Mouse (Mus musculus) kidney, embryonic 16.5 days (tissue): ENCODE results near the gene Acsl6. TPM values are rescaled to one million over a fixed set of nuclear protein-coding genes. Genes with fewer than 3 reads are reported as not detected.

Experiments
- ATAC-seq: fragments of 200-750 bp; cut with Nextera tagmentation; 2 replicates; pipeline ENCODE4 v1.8.0; 2017; ENCODE audit warnings: moderate TSS enrichment; ENCODE audit not compliant: low FRiP score, low TSS enrichment
- H3K27ac ChIP-seq: fragments of 300-500 bp; sonication (generic); 2 replicates; pipeline ENCODE4 v1.5.1; 2014; ENCODE audit warnings: low read length
- H3K27me3 ChIP-seq: fragments of 300-500 bp; sonication (generic); 2 replicates; pipeline ENCODE4 v1.6.1; 2014; ENCODE audit warnings: low read length, control low read depth, mixed read lengths; ENCODE audit not compliant: insufficient read depth
- H3K36me3 ChIP-seq: fragments of 300-500 bp; sonication (generic); 2 replicates; pipeline ENCODE4 v1.6.1; 2014; ENCODE audit warnings: low read length, control low read depth, mixed read lengths; ENCODE audit not compliant: insufficient read depth
- H3K4me1 ChIP-seq: fragments of 300-500 bp; sonication (generic); 2 replicates; pipeline ENCODE4 v1.6.1; 2014; ENCODE audit warnings: low read length, control low read depth, mixed read lengths; ENCODE audit not compliant: insufficient read depth
- H3K4me2 ChIP-seq: fragments of 300-500 bp; sonication (generic); replicated peaks from 2 replicates; pipeline ENCODE4 v1.6.1; 2014; ENCODE audit warnings: low read depth, low read length
- H3K4me3 ChIP-seq: fragments of 300-500 bp; sonication (generic); 2 replicates; pipeline ENCODE4 v1.5.1; 2014; ENCODE audit warnings: mild to moderate bottlenecking, low read length
- H3K9ac ChIP-seq: fragments of 300-500 bp; sonication (generic); replicated peaks from 2 replicates; pipeline ENCODE4 v1.6.1; 2014; ENCODE audit warnings: low read length
- H3K9me3 ChIP-seq: fragments of 300-500 bp; sonication (generic); 2 replicates; pipeline ENCODE4 v1.6.1; 2016; ENCODE audit warnings: low read length, control low read depth
- WGBS: fragments of 180-500 bp; shearing (Covaris S2); extraction: QIAGEN DNeasy Blood & Tissue Kit; methylation state at CpG from one replicate; pipeline ENCODE4 v1.1.7; 2014; 5-methylcytosine and 5-hydroxymethylcytosine counted together
- polyA plus RNA-seq: library from polyadenylated mRNA; unstranded; fragments of >200 nt; fragmentation: Nextera tagmentation; extraction: Ambion mirVana; gene quantifications from 2 replicates; pipeline ENCODE4 v1.2.1, GENCODE M21; 2015

The Acsl6 gene
- polyA plus RNA-seq, 1 experiment from 2014 or later: 0.96 TPM

GRCm38 (mm10) chr11:54304471-54304873 lies 874 bp downstream of the Acsl6 start:
- Histone ChIP-seq H3K27ac (no peak overlapping the region), H3K27me3 (peaks cover 4% of the 10 kb centered on the region; the same call in 1 of the 2 replicates), H3K4me1 (peaks cover 8% of the 10 kb centered on the region), H3K4me3 (peak overlapping the region; percentile 56), H3K4me2 (peak overlapping the region; percentile 92), H3K36me3 (no peaks in the 10 kb centered on the region), H3K9ac (peak overlapping the region; percentile 51), H3K9me3 (no peaks in the 10 kb centered on the region)
- ATAC-seq: no peak
- 7% methylated on average over 6 of the region's 7 CpGs for WGBS

- Histone ChIP-seq H3K4me1 (peaks cover 8% of the 10 kb centered on the region), H3K4me2 (no peak overlapping the region), H3K4me3 (no peak overlapping the region), H3K9ac (no peak overlapping the region), H3K9me3 (no peaks in the 10 kb centered on the region), H3K27me3 (peaks cover 4% of the 10 kb centered on the region; the same call in 1 of the 2 replicates), H3K27ac (no peak overlapping the region), H3K36me3 (no peaks in the 10 kb centered on the region)
- ATAC-seq: no peak
- 82% methylated on average over 3 of the region's 3 CpGs for WGBS
Measured at GRCm38 (mm10) chr11:54305331-54305730, 1.7 kb downstream of the Acsl6 start.

GRCm38 (mm10) chr11:54307139-54307816 lies 3.7 kb downstream of the Acsl6 start:
- WGBS: 72% methylated on average over 7 of the region's 7 CpGs
- Histone ChIP-seq H3K9ac (no peak overlapping the region), H3K4me2 (no peak overlapping the region), H3K4me1 (peaks cover 8% of the 10 kb centered on the region), H3K27me3 (peaks cover 4% of the 10 kb centered on the region; the same call in 1 of the 2 replicates), H3K4me3 (no peak overlapping the region), H3K9me3 (no peaks in the 10 kb centered on the region), H3K36me3 (no peaks in the 10 kb centered on the region), H3K27ac (no peak overlapping the region)
- ATAC-seq: 0 out of 2 replicates have a peak, but pooled peaks have one; percentile 35

- H3K4me2 ChIP-seq: no peak overlapping the region
- H3K4me1 ChIP-seq: no peaks in the 10 kb centered on the region
- 60% methylated on average over 2 of the region's 2 CpGs for WGBS
- no peaks in the 10 kb centered on the region for H3K36me3 ChIP-seq
- H3K9me3 ChIP-seq: no peaks in the 10 kb centered on the region
- no peaks in the 10 kb centered on the region for H3K27me3 ChIP-seq
- no peak for ATAC-seq
- H3K4me3 ChIP-seq: no peak overlapping the region
- no peak overlapping the region for H3K9ac ChIP-seq
- no peak overlapping the region for H3K27ac ChIP-seq
Measured at GRCm38 (mm10) chr11:54310588-54310987, 7.0 kb downstream of the Acsl6 start.

GRCm38 (mm10) chr11:54312021-54312420 lies 8.4 kb downstream of the Acsl6 start:
- ATAC-seq: no peak
- Histone ChIP-seq H3K27ac (no peak overlapping the region), H3K36me3 (no peaks in the 10 kb centered on the region), H3K4me2 (no peak overlapping the region), H3K9me3 (no peaks in the 10 kb centered on the region), H3K27me3 (no peaks in the 10 kb centered on the region), H3K4me3 (no peak overlapping the region), H3K4me1 (no peaks in the 10 kb centered on the region), H3K9ac (no peak overlapping the region)
- WGBS: 20% methylated on average over 5 of the region's 5 CpGs

- no peak overlapping the region for H3K4me2 ChIP-seq
- no peak overlapping the region for H3K4me3 ChIP-seq
- H3K4me1 ChIP-seq: no peaks in the 10 kb centered on the region
- no peaks in the 10 kb centered on the region for H3K27me3 ChIP-seq
- no peak overlapping the region for H3K27ac ChIP-seq
- ATAC-seq: no peak
- no peaks in the 10 kb centered on the region for H3K9me3 ChIP-seq
- H3K9ac ChIP-seq: no peak overlapping the region
- WGBS: 27% methylated on average over 1 of the region's 1 CpGs
- no peaks in the 10 kb centered on the region for H3K36me3 ChIP-seq
Measured at GRCm38 (mm10) chr11:54312603-54313002, 9.0 kb downstream of the Acsl6 start.

- Histone ChIP-seq H3K4me1 (no peaks in the 10 kb centered on the region), H3K27me3 (no peaks in the 10 kb centered on the region), H3K9me3 (no peaks in the 10 kb centered on the region), H3K9ac (no peak overlapping the region), H3K36me3 (no peaks in the 10 kb centered on the region), H3K27ac (no peak overlapping the region), H3K4me3 (no peak overlapping the region), H3K4me2 (no peak overlapping the region)
- peak; percentile 61; the same call in 1 of the 2 replicates for ATAC-seq
- 57% methylated on average over 7 of the region's 7 CpGs for WGBS
Measured at GRCm38 (mm10) chr11:54313391-54314360, 10.1 kb downstream of the Acsl6 start.

- ATAC-seq: peak; percentile 54; the same call in 1 of the 2 replicates
- 21% methylated on average over 3 of the region's 3 CpGs for WGBS
Measured at GRCm38 (mm10) chr11:54314740-54315139, 11.1 kb downstream of the Acsl6 start.

GRCm38 (mm10) chr11:54315336-54315735 lies 11.7 kb downstream of the Acsl6 start:
- WGBS: 85% methylated on average over 5 of the region's 5 CpGs
- H3K9me3 ChIP-seq: no peaks in the 10 kb centered on the region
- no peaks in the 10 kb centered on the region for H3K27me3 ChIP-seq
- no peaks in the 10 kb centered on the region for H3K36me3 ChIP-seq
- H3K4me3 ChIP-seq: no peak overlapping the region
- ATAC-seq: no peak
- H3K9ac ChIP-seq: no peak overlapping the region
- H3K27ac ChIP-seq: no peak overlapping the region
- H3K4me2 ChIP-seq: no peak overlapping the region
- H3K4me1 ChIP-seq: no peaks in the 10 kb centered on the region

More at GRCm38 (mm10) chr11:54314740-54315139, 11.1 kb downstream of the Acsl6 start:
- no peak overlapping the region for H3K4me3 ChIP-seq
- no peak overlapping the region for H3K4me2 ChIP-seq
- H3K27me3 ChIP-seq: no peaks in the 10 kb centered on the region
- no peak overlapping the region for H3K9ac ChIP-seq
- no peaks in the 10 kb centered on the region for H3K4me1 ChIP-seq
- no peaks in the 10 kb centered on the region for H3K36me3 ChIP-seq
- no peaks in the 10 kb centered on the region for H3K9me3 ChIP-seq
- no peak overlapping the region for H3K27ac ChIP-seq
